Mouse (Mus musculus) cerebellum, adult 9-11 months (tissue): ENCODE measurements around the gene Evi5l.

Experiments
- DNase-seq: peaks from one replicate; pipeline ENCODE4 v3.0.0; 2022

Evi5l gene

DNA sequence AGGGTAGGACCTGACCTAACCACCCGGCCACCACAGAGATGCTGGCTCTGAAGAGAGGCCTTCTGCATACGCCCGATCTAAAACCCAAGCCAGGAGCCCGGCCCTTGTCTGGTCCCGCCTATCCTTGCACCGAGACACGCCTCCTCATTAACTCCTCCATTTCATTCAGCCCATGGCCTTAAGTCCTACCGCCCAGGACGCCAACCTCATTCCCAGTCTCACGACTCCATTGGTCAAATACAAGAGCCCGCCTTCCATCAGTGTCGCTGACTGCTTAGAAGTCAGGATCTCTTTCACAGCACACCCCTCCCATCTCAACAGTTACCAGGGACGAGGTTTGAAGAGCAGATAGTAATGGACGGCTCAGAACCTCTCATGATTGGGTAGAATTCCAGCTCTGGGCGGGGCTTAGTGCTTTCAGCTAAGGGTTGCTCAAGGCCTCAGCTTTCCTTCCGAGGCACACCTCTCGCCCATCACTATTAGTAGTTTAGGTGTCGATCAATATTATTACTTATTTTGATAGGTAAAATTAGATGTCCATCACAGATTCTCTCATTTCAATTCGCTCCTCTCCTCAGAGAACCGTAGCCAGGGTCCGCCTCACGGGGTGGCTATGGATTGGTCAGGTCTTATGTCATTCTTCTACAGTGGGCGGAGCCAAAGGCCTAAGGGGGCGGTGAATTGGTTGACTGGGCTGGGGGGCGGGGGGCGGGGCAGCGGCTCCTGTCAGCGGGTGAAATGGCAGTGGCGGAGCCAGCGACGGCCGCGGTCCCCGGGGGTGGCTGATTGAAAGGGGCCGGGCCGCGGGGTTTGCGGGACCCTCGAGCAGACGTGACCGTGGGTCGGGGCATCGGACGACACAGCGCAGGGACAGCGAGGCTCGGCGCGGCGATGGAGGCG is at the start of gene Evi5l:
Gene Evi5l (plus strand): TSS at position 716 of the 900 bp plus-strand sequence.
- DNase-seq, result peak; percentile 100

- DNase-seq, result no peak
Measured at GRCm38 (mm10) chr8:4133798-4134197, 32.6 kb upstream of the Evi5l start, which contains the start of gene Cd209g. TSS of gene Cd209g (plus strand) at chr8:4134098.

DNA sequence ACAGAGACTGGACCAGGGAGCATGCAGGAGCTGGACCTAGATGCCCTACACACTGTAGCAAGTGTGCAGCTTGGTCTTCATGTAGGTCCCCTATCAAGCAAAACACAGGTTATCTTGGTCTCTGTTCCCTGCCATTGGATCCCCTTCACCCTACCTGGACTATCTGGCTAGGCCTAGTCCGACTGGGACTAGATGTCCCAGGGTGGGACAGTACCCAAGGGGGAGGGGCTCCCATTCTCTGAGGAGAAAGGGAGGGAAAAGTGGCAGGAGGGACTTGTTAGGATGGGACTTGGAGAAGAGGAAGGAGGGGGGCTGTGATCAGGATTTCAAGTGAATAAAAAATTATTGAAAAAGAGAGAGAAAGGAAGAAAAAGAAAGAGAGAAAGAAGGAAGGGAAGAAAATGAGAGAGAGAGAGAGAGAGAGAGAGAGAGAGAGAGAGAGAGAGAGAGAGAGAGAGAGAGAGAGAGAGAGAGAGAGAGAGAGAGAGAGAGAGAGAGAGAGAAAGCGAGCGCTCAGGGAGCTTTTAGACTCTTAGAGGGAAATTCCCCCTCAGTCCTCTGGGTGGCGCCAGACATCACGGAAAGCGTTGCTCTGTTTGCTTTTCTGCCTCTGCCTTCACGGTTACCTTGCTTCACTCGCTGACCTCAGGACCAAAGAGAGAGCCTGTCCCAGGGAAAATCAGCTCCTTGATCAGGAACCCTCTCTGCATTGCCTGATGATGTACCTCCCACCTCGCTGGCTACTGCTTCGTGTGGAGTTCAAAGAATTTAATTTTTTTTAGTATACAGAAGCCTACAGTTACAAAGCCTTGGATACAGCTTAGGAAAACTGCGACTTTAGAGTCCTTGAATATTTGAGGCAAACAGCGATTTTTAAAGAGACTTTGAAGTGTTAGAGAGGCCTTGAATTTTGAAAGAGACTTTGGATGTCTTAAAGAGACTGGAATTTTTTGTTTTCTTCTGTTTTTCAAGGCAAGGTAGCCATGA is 26.4 kb upstream of the Evi5l start:
- DNase-seq, result peak; percentile 60

- no peak for DNase-seq
Measured at GRCm38 (mm10) chr8:4141721-4142120, 24.6 kb upstream of the Evi5l start.

DNA sequence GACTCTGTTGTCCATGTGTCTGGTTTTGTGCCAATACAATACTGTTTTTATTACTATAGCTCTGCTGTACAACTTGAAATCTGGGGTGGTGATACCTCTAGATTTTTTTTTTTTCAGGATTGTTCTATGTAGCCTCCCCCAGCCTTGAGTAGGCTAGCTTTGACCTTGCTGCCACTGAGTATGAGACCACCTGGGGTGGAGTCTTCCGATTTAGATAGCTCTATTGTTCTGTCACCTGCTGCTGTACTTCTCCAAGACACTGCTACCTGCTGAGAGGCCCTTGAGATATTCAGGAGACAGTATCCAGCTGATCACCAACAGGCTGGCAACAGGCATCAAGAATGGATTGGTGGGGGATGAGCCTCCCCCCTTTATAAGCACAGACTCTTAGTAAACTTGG is 19.1 kb upstream of the Evi5l start:
- DNase-seq, result no peak

GRCm38 (mm10) chr8:4154878-4155277 is 11.5 kb upstream of the Evi5l start:
- no peak for DNase-seq

DNA sequence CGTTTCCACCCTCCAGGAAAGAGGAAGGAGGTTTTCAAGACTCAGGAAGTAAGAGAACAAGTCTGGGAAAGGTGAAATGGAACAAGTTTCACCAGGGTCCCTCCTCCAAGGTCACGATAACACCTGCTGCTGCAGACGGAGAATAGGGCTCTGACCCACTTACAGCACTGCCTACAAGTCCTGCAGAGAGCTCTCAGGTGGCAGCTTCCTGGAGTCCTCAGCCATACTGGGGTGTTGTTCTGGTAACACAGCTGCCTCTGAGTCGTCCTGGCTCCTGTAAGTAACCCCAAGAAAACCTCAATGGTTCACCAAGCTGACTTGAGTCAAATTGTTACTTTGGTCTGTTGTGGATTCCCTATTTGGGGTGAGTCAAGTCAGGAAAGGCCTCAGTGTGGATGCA is 3.6 kb upstream of the Evi5l start:
- no peak for DNase-seq

- peak; percentile 75 for DNase-seq
Measured at GRCm38 (mm10) chr8:4165176-4165851, 1.1 kb upstream of the Evi5l start.

GRCm38 (mm10) chr8:4166881-4167525 is 636 bp downstream of the Evi5l start:
- DNase-seq, result peak; percentile 72

- peak; percentile 48 for DNase-seq
Measured at GRCm38 (mm10) chr8:4167918-4168317, 1.6 kb downstream of the Evi5l start.

DNA sequence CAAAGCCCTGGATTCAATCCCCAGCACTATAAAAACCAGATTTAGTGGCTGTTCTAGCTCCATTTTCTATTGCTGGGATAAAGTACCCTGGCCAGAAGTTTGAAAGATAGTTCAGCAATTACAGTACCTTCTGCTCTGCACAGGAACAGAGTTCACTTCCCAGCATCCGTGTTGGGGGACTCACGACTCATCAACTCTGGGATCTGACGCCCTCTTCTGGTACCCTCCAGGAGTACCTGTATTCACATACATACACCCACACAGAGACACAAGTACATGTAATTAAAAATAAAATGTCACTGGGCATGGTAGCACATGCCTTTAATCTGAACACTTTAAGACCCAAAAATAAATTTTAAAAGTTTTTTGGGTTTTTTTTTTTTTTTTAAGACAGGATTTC is 6.1 kb downstream of the Evi5l start:
- no peak for DNase-seq

GRCm38 (mm10) chr8:4174018-4174417 is 7.7 kb downstream of the Evi5l start:
- DNase-seq, result peak; percentile 10

- no peak for DNase-seq
Measured at GRCm38 (mm10) chr8:4183409-4183808, 17.0 kb downstream of the Evi5l start.

DNA sequence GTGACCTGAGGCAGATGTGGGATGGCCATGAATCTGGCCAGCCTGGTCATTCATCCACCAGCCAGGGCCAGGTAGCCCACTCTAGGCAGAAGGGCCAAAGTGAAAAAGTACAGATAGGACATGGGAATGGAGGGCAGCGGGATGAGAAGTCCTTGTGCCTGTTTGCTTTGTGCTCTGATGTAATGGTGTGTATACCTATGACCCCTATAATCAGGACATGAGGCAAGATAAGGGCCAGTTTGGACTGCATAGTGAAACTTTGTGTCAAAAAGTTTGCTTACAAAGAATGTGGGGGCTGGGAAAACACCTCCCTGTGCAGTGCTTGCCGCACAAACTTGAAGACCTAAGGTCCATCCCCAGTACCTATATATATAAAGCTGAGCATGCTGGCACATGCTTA is 19.8 kb downstream of the Evi5l start:
- DNase-seq, result no peak

GRCm38 (mm10) chr8:4188605-4189004 is 22.2 kb downstream of the Evi5l start:
- DNase-seq, result no peak

- DNase-seq, result no peak
Measured at GRCm38 (mm10) chr8:4189031-4189722, 22.8 kb downstream of the Evi5l start.

GRCm38 (mm10) chr8:4192305-4192704 is 25.9 kb downstream of the Evi5l start:
- no peak for DNase-seq

DNA sequence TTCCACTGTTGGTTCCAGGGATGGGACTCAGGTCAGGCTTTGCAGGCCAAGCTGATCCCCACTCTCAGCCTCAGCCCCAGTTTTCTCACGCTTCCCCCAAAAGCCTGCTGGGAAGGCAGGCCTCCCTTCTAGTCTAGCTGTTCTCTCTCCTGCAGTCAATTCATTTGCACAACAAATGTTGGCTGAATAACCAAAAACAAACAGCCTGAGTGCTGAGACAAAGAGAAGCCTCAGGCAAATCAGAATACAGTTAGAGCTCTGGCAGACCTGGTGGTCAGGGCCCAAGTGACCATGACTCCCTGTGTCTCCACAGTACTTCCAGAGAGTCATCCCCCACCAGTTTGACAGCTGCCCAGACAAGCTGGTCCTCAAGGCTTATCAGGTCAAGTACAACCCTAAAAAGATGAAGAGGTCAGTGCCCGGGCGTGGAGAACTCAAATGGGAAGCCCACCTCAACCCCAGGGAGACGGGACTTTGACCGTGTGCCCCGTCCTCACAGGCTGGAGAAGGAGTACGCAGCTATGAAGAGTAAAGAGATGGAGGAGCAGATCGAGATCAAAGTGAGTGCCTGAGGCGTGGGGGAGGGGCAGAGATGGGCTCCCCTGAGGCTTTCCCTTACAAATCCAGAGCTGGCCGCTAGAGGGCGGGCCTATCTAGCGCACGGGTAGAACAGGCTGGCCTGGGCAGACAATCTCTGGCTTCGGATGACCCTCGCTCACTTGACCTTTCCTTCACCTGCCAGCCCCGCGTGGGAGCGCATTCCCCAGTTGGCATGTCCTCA is 26.6 kb downstream of the Evi5l start:
- DNase-seq, result peak; percentile 85

GRCm38 (mm10) chr8:4193588-4193894 is 27.2 kb downstream of the Evi5l start:
- no peak for DNase-seq

- no peak for DNase-seq
Measured at GRCm38 (mm10) chr8:4201321-4201720, 35.0 kb downstream of the Evi5l start.
